Mouse (Mus musculus): ENCODE measurements around the gene Fam111a.

DNA sequence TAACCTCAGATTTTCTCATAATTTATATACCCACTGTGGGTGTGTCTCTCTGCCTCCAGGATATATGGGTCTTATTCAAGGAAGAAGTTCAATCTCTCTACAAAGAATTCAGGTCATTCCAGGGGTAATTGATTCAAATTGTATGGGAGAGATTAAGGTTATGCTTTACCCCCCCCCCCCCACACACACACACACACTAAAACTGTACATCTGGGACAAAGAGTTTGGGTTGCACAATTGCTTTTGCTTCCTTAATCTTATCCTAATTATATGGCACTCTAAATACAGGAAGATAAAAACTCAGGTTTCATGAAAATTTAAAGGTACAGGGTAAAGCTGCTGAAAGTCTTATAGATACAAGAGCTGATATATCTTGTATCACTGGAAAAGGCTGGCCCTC is 8.4 kb upstream of the Fam111a start:
- TF ChIP-seq CTCF (IDR thresholded peaks at IDR 0.05; ENCODE audit: control insufficient read depth, insufficient read depth, insufficient read length) (no peak), CEBPB (IDR thresholded peaks at IDR 0.05; ENCODE audit: low read depth) (no peak), USF1 (IDR thresholded peaks at IDR 0.05; ENCODE audit: low read depth) (no peak), MYOD1 (IDR thresholded peaks at IDR 0.05; ENCODE audit: control insufficient read depth, insufficient read length, low read depth) (no peak), FOSL1 (IDR thresholded peaks at IDR 0.05; ENCODE audit: insufficient read depth, low read length, poor library complexity, severe bottlenecking) (no peak)

All from C2C12 (cell line).